Mouse (Mus musculus): Measurements from ENCODE around the gene Rbpjl.

Rbpjl gene

GRCm38 (mm10) chr2:164444701-164445100 lies 41.8 kb downstream of the Rbpjl start:
- in situ Hi-C loops (cut with MboI, MseI), result no loop called here

- in situ Hi-C loops (cut with MboI, MseI), result no loop called here
These were observed 42.6 kb downstream of the Rbpjl start for GRCm38 (mm10) chr2:164445399-164446085.

- in situ Hi-C loops (cut with MboI, MseI), result no loop called here
These were observed 43.1 kb downstream of the Rbpjl start for GRCm38 (mm10) chr2:164446086-164446469.

GRCm38 (mm10) chr2:164448140-164448539 lies 45.2 kb downstream of the Rbpjl start:
- in situ Hi-C loops (cut with MboI, MseI), result no loop called here

GRCm38 (mm10) chr2:164448921-164449320 lies 46.0 kb downstream of the Rbpjl start:
- in situ Hi-C loops (cut with MboI, MseI), result no loop called here

- in situ Hi-C loops (cut with MboI, MseI), result no loop called here
These were observed 46.6 kb downstream of the Rbpjl start for GRCm38 (mm10) chr2:164449341-164450042.

GRCm38 (mm10) chr2:164452000-164452676 lies 49.2 kb downstream of the Rbpjl start:
- in situ Hi-C loops (cut with MboI, MseI), result no loop called here

GRCm38 (mm10) chr2:164453047-164453757 lies 50.3 kb downstream of the Rbpjl start:
- in situ Hi-C loops (cut with MboI, MseI), result no loop called here

- in situ Hi-C loops (cut with MboI, MseI), result no loop called here
These were observed 51.1 kb downstream of the Rbpjl start for GRCm38 (mm10) chr2:164453887-164454500.

GRCm38 (mm10) chr2:164454846-164455245 lies 51.9 kb downstream of the Rbpjl start:
- in situ Hi-C loops (cut with MboI, MseI), result loop anchor here (5.0 kb wide), 2 partner anchors 62 to 72 kb away; no protein-coding TSS in a partner anchor

GRCm38 (mm10) chr2:164455421-164456190 lies 52.7 kb downstream of the Rbpjl start:
- in situ Hi-C loops (cut with MboI, MseI), result loop anchor here (5.0 kb wide), 2 partner anchors 62 to 72 kb away; no protein-coding TSS in a partner anchor

- in situ Hi-C loops (cut with MboI, MseI), result loop anchor here (5.0 kb wide), 2 partner anchors 61 to 71 kb away; no protein-coding TSS in a partner anchor
These were observed 53.5 kb downstream of the Rbpjl start for GRCm38 (mm10) chr2:164456413-164456812.

- in situ Hi-C loops (cut with MboI, MseI), result loop anchor here (5.0 kb wide), 2 partner anchors 60 to 70 kb away; no protein-coding TSS in a partner anchor
These were observed 53.9 kb downstream of the Rbpjl start, which contains the start of gene Sys1 for GRCm38 (mm10) chr2:164456864-164457300. Gene Sys1 (plus strand): TSS chr2:164456964.

- in situ Hi-C loops (cut with MboI, MseI), result loop anchor here (5.0 kb wide), 2 partner anchors 59 to 69 kb away; no protein-coding TSS in a partner anchor
These were observed 55.0 kb downstream of the Rbpjl start for GRCm38 (mm10) chr2:164457942-164458341.

GRCm38 (mm10) chr2:164458535-164458934 lies 55.6 kb downstream of the Rbpjl start:
- in situ Hi-C loops (cut with MboI, MseI), result loop anchor here (5.0 kb wide), 2 partner anchors 59 to 69 kb away; no protein-coding TSS in a partner anchor

- in situ Hi-C loops (cut with MboI, MseI), result no loop called here
These were observed 58.0 kb downstream of the Rbpjl start, which contains the start of gene Gm20458 for GRCm38 (mm10) chr2:164460745-164461551. Gene Gm20458 (plus strand): TSS chr2:164460967.

All from T-helper 17 cell (primary cell).